Mouse (Mus musculus) midbrain, embryonic 13.5 days (tissue): Measurements from ENCODE around the gene Klrb1a. TPM values are rescaled to one million over a fixed set of nuclear protein-coding genes. Genes with fewer than 3 reads are reported as not detected.
"Not testable (repeated sequence)": the region's sequence is repeated elsewhere in the genome, so short reads cannot be mapped to it uniquely, and the experiment has no call there.

Experiments
- ATAC-seq: fragments of 200-750 bp; cut with Nextera tagmentation; 2 replicates; pipeline ENCODE4 v1.8.0; 2017; ENCODE audit warnings: mild to moderate bottlenecking, moderate TSS enrichment, moderate library complexity
- H3K27ac ChIP-seq: fragments of 300-500 bp; sonication (generic); 2 replicates; pipeline ENCODE4 v1.5.1; 2015; ENCODE audit warnings: inconsistent platforms, mild to moderate bottlenecking, moderate library complexity
- H3K27me3 ChIP-seq: fragments of 300-500 bp; sonication (generic); 2 replicates; pipeline ENCODE4 v1.6.1; 2015; ENCODE audit warnings: mild to moderate bottlenecking, inconsistent platforms
- H3K36me3 ChIP-seq: fragments of 300-500 bp; sonication (generic); 2 replicates; pipeline ENCODE4 v1.6.1; 2015; ENCODE audit warnings: mild to moderate bottlenecking, inconsistent platforms
- H3K4me1 ChIP-seq: fragments of 300-500 bp; sonication (generic); replicated peaks from 2 replicates; pipeline ENCODE4 v1.6.1; 2015; ENCODE audit warnings: inconsistent platforms
- H3K4me2 ChIP-seq: fragments of 300-500 bp; sonication (generic); replicated peaks from 2 replicates; pipeline ENCODE4 v1.6.1; 2015; ENCODE audit warnings: moderate library complexity, mild to moderate bottlenecking, inconsistent platforms
- H3K4me3 ChIP-seq: fragments of 300-500 bp; sonication (generic); replicated peaks from 2 replicates; pipeline ENCODE4 v1.5.1; 2015; ENCODE audit warnings: mild to moderate bottlenecking, inconsistent platforms
- H3K9ac ChIP-seq: fragments of 300-500 bp; sonication (generic); replicated peaks from 2 replicates; pipeline ENCODE4 v1.6.1; 2015; ENCODE audit warnings: mild to moderate bottlenecking, inconsistent platforms
- H3K9me3 ChIP-seq: fragments of 300-500 bp; sonication (generic); 2 replicates; pipeline ENCODE4 v1.6.1; 2016; ENCODE audit warnings: mild to moderate bottlenecking, inconsistent platforms
- WGBS: fragments of 180-500 bp; shearing (Covaris S2); methylation state at CpG from one replicate; pipeline ENCODE4 v1.1.7; 2015; 5-methylcytosine and 5-hydroxymethylcytosine counted together
- polyA plus RNA-seq: library from polyadenylated mRNA; unstranded; fragments of >200 nt; fragmentation: Nextera tagmentation; extraction: Ambion mirVana; gene quantifications from 2 replicates; pipeline ENCODE4 v1.2.1, GENCODE M21; 2015

The Klrb1a gene
- not detected in 2 replicates for polyA plus RNA-seq

DNA sequence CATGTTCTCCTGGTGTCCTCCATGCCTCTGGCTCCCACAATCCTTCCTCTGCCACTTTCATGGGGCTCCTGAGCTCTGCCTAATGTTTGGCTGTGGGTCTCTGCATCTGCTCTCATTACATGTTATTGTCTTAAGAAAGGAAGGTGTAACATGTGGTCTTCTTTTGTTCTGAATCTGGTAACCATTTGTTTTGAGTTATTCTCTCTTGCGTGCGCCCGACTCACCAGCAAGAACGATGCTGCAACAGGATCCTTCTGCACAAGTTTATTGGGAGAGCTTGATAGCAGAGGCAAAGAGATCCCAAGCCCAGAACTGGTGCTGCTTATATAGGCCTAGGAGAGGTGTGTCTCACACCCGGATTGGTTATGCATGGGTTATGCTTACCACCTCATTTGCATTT lies at the start of gene Klrb1a:
Klrb1a (minus strand) TSS at position 101 of the 400 bp plus-strand sequence.
- H3K36me3 ChIP-seq, H3K4me1 ChIP-seq, H3K4me2 ChIP-seq, H3K4me3 ChIP-seq, ATAC-seq, H3K27me3 ChIP-seq, H3K9me3 ChIP-seq, H3K27ac ChIP-seq, H3K9ac ChIP-seq: not testable (repeated sequence)
- WGBS: 97% methylated on average over 5 of the region's 5 CpGs

DNA sequence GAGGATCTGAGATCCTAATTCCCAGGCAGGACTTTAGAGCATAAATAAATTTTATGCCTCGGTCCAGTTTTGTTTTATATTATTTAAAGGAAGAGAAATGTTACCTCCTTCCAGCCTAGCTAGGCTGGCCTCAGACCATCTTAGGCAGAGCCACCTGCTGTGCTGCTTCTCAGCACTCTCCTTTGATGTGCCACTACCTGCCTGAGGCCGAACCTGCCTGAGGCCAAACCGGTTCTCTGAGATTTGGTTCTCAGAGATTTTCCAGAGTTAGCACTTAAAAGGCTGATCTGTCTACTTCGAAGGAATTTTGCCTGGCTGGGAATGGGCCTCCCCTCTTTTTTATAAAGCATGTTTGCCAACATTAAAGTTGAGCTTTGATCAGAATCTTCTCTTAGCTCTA lies 46.6 kb upstream of the Klrb1a start:
- Histone ChIP-seq H3K27me3 (no peaks in the 10 kb centered on the region), H3K4me3 (no peak overlapping the region), H3K27ac (no peak overlapping the region), H3K9ac (no peak overlapping the region), H3K9me3 (peaks cover 2% of the 10 kb centered on the region), H3K4me2 (no peak overlapping the region), H3K36me3 (no peaks in the 10 kb centered on the region), H3K4me1 (no peaks in the 10 kb centered on the region)
- no peak for ATAC-seq
- 67% methylated on average over 4 of the region's 4 CpGs for WGBS

DNA sequence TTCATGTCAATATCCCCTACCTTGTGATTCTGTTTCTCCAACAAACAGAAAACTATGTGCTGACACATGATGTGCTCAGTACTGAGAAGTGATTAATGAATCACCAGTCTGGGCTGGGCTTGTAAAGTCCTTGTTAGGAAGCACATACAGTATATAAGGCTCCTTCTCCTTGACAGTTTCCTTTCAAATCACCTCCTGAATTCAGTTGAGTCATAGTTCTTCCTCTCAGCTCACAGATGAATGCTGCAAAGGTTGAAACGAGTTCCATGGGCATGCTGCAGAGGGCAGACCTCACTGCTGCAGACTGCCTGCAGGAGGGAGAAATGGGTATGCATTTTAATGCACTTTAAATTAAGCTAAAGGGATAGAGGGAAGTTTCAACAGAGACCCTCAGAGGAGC lies 38.9 kb upstream of the Klrb1a start, which contains the start of gene Clec2h:
Clec2h (plus strand) TSS at position 180 of the 400 bp plus-strand sequence.
- no peak within 1 kb of the TSS for H3K27ac ChIP-seq

DNA sequence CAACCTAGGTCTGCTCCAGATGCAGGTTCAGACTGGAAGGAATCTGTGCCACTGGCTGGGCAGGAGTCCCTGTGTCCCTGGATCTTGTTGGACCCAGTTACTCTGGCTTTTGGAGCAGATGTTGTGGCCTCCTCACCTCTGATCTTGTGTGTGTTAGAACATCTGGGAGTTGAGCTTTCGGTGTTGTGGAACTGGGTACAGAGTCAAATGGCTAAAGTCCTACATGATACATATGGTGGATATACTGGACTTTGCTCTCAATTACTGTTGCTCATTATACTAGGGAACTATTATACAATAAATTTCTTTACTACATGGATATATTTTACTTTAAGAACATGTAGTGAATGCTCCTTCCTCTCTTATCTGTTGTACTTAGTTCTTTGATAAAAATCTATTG lies 37.9 kb upstream of the Klrb1a start:
- H3K9me3 ChIP-seq: no peaks in the 10 kb centered on the region
- no peak overlapping the region for H3K27ac ChIP-seq
- WGBS: 98% methylated on average over 1 of the region's 1 CpGs
- no peaks in the 10 kb centered on the region for H3K36me3 ChIP-seq
- no peaks in the 10 kb centered on the region for H3K4me1 ChIP-seq
- no peak for ATAC-seq
- no peak overlapping the region for H3K9ac ChIP-seq
- no peak overlapping the region for H3K4me3 ChIP-seq
- H3K27me3 ChIP-seq: no peaks in the 10 kb centered on the region
- H3K4me2 ChIP-seq: no peak overlapping the region

More for the DNA sequence above, 38.9 kb upstream of the Klrb1a start, which contains the start of gene Clec2h:
- no peaks in the 10 kb centered on the region for H3K9me3 ChIP-seq
- H3K27me3 ChIP-seq: no peaks in the 10 kb centered on the region
- H3K9ac ChIP-seq: no peak within 1 kb of the TSS
- no peak for ATAC-seq
- no peak within 1 kb of the TSS for H3K4me3 ChIP-seq
- H3K4me2 ChIP-seq: no peak within 1 kb of the TSS
- H3K36me3 ChIP-seq: no peaks in the 10 kb centered on the region
- 25% methylated on average over 1 of the region's 1 CpGs for WGBS
- no peaks in the 10 kb centered on the region for H3K4me1 ChIP-seq

DNA sequence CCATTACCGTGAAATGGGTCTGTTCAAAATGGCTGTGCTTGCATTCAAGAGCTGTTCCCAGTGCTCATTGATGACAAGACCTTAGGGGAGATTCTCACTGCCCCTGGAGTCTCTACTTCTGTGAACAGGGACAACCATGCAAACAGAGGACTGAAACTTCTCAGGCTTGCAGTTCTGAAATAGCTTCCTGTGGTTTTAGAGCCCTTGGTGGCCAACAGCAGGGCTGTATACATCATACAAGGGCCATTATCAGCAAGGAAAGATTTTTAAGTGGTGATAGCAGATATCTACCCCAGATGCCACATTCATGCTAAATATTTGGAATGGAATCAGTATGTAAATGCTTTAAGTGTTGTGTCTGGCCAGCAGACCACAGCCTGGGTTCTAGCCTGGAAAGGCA lies 29.6 kb upstream of the Klrb1a start:
- no peaks in the 10 kb centered on the region for H3K4me1 ChIP-seq
- no peaks in the 10 kb centered on the region for H3K36me3 ChIP-seq
- no peak for ATAC-seq
- 93% methylated on average over 1 of the region's 1 CpGs for WGBS
- no peaks in the 10 kb centered on the region for H3K27me3 ChIP-seq
- H3K9me3 ChIP-seq: no peaks in the 10 kb centered on the region
- H3K4me3 ChIP-seq: no peak overlapping the region
- no peak overlapping the region for H3K27ac ChIP-seq
- no peak overlapping the region for H3K9ac ChIP-seq
- H3K4me2 ChIP-seq: no peak overlapping the region

DNA sequence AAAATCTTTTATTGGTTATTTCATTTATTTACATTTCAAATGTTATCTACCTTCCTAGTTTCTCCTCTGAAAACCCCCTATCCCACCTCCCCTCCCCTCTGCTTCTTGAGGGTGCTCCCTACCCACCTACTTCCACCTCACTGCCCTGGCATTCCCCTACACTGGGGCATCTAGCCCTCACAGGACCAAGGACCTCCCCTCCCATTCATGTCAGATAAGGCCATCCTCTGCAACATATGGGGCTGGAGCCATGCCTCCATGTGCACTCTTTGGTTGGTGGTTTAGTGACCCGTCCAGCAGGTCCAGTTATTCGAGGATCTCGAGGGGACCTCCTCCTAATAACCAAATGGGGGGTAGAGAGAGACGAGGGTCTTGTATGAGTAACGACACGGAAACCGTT lies 27.5 kb upstream of the Klrb1a start:
- not testable (repeated sequence) for H3K4me3 ChIP-seq, H3K36me3 ChIP-seq, H3K27me3 ChIP-seq, H3K4me2 ChIP-seq, ATAC-seq, H3K27ac ChIP-seq, H3K9ac ChIP-seq, H3K4me1 ChIP-seq, H3K9me3 ChIP-seq
- whole genome bisulfite sequencing: 91% methylated on average over 4 of the region's 7 CpGs

DNA sequence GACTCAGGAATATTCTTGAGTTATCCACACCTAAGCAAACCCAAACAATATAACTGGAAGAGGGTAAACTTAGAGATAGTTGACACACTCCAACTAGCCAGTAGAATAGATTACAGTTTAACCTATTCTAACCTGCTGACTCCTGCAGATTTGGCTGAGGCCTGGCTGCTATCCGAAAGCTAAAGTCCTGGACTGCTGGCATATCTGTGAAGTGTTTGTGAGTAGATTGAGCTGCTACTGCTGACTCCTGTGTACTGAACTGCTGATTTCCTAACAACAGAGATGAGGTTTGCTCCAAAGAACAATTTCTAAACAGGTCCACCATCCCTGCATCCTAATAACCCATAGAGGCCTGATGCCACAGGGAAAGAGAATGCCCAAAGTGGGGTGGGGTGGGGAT lies 26.9 kb upstream of the Klrb1a start:
- H3K36me3 ChIP-seq: no peaks in the 10 kb centered on the region
- no peak overlapping the region for H3K27ac ChIP-seq
- H3K4me2 ChIP-seq: no peak overlapping the region
- WGBS: 84% methylated on average over 1 of the region's 1 CpGs
- ATAC-seq: no peak
- no peaks in the 10 kb centered on the region for H3K4me1 ChIP-seq
- H3K4me3 ChIP-seq: no peak overlapping the region
- H3K9ac ChIP-seq: no peak overlapping the region
- H3K27me3 ChIP-seq: no peaks in the 10 kb centered on the region
- H3K9me3 ChIP-seq: no peaks in the 10 kb centered on the region

DNA sequence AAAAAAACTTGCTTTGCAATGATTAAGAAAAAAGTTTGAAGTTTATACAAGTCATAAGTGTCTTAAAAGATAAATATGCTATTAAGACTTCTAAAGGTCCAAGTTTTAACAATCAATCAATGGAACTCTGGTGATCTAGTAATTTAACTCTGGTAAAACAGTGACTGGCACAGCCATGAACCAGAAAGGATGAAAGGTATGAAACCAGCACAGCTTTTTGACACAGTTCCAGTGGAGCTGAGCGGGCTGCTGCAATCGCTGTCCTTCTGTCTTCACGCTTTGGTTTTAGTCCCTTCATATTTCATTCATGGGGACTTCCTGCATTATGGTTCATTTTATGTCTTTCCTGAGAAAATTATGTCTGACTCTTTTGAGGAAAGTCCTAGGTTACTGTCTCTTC lies 26.3 kb upstream of the Klrb1a start:
- no peak for ATAC-seq
- WGBS: 92% methylated on average over 3 of the region's 3 CpGs
- Histone ChIP-seq H3K4me2 (no peak overlapping the region), H3K4me3 (no peak overlapping the region), H3K9me3 (no peaks in the 10 kb centered on the region), H3K36me3 (no peaks in the 10 kb centered on the region), H3K4me1 (no peaks in the 10 kb centered on the region), H3K27me3 (no peaks in the 10 kb centered on the region), H3K27ac (no peak overlapping the region), H3K9ac (no peak overlapping the region)

DNA sequence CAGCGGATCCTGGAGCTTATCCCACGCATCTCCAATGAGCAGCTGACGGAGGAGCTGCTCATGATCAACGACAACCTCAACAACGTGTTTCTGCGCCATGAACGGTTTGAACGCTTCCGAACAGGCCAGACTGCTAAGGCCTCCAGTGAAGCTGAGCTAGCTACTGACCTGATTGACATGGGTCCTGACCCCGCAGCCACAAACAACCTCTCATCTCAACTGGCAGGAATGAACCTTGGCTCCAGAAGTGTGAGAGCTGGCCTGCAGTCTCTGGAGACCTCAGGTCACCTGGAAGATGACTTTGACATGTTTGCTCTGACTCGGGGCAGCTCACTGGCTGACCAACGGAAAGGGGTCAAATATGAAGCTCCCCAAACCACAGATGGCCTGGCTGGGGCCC lies 22.4 kb upstream of the Klrb1a start:
- H3K36me3 ChIP-seq, H3K9me3 ChIP-seq, H3K4me1 ChIP-seq, H3K27me3 ChIP-seq, H3K27ac ChIP-seq, H3K4me3 ChIP-seq, H3K9ac ChIP-seq, H3K4me2 ChIP-seq, ATAC-seq: not testable (repeated sequence)
- 93% methylated on average over 12 of the region's 12 CpGs for WGBS

DNA sequence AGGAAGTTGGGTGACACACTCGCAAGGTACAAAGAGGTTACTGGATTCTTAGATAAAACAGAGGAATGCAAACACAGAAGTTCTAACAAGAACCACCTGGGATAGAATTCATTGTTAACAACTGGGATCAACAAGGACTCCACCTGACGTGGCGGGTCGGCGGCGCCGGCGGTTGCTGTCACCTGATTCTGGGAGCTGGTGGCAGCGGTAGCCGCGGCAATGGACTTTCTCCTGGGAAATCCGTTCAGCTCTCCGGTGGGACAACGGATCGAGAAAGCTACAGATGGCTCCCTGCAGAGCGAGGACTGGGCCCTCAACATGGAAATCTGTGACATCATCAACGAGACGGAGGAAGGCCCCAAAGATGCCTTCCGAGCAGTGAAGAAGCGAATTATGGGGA lies 21.4 kb upstream of the Klrb1a start:
- H3K36me3 ChIP-seq, ATAC-seq, H3K4me3 ChIP-seq, H3K4me2 ChIP-seq, H3K9me3 ChIP-seq, H3K27me3 ChIP-seq, H3K9ac ChIP-seq, H3K4me1 ChIP-seq, H3K27ac ChIP-seq: not testable (repeated sequence)
- WGBS: 97% methylated on average over 20 of the region's 20 CpGs

DNA sequence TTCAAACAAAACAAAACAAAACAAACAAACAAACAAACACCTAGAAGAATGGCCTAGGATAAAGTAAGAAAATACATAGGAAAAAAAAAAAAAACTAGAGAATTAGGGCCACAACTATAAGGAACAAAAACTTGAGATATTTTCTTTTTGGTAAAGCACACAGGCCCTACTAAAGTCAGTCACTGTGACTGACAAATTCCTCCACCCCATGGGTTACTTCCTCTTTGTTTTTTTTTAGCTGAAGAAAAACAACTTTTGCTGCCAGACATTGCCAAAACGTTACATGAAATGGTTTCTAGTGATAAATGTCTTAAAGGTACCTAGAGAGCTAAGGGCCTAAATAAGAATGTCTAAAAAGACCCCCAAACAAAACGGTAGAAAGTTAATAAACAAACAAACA lies 20.7 kb upstream of the Klrb1a start:
- Histone ChIP-seq H3K9me3 (no peaks in the 10 kb centered on the region), H3K4me2 (no peak overlapping the region), H3K9ac (no peak overlapping the region), H3K27ac (no peak overlapping the region), H3K27me3 (no peaks in the 10 kb centered on the region), H3K36me3 (no peaks in the 10 kb centered on the region), H3K4me1 (no peaks in the 10 kb centered on the region), H3K4me3 (no peak overlapping the region)
- ATAC-seq: no peak
- WGBS: 74% methylated on average over 2 of the region's 2 CpGs

DNA sequence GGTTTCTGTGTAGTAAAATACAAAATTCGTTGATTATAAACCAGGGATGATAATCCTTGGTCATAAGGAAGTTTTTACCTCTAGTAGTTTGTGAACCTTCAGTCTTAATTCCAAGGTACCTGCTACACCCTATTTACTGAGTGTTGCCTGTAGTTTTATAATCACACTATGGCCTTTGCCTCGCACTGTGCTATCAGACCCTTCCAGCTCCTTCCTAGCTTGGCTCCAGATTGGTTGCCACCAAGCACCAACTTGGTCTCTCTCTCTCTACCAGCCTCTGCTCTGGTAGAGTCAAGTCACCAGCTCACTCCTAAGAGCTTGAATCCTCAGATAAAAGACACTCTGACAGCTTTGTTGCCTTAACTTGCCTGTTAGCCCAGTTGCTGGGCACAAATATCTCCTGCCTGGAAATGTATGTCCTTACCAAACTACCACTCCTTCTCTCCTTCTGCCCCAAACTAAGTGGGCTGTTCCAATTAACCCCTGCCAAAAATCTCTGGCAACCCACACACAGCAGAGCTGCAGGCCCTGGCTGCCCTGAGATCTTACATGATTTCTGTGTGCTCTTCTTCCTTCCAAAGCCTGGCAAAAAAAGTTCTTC lies 17.9 kb upstream of the Klrb1a start:
- H3K9ac ChIP-seq: no peak overlapping the region
- no peak overlapping the region for H3K4me2 ChIP-seq
- no peak overlapping the region for H3K27ac ChIP-seq
- no peak overlapping the region for H3K4me3 ChIP-seq
- H3K4me1 ChIP-seq: no peaks in the 10 kb centered on the region
- WGBS: 81% methylated on average over 2 of the region's 2 CpGs
- no peaks in the 10 kb centered on the region for H3K36me3 ChIP-seq
- H3K9me3 ChIP-seq: no peaks in the 10 kb centered on the region
- no peaks in the 10 kb centered on the region for H3K27me3 ChIP-seq
- ATAC-seq: no peak

DNA sequence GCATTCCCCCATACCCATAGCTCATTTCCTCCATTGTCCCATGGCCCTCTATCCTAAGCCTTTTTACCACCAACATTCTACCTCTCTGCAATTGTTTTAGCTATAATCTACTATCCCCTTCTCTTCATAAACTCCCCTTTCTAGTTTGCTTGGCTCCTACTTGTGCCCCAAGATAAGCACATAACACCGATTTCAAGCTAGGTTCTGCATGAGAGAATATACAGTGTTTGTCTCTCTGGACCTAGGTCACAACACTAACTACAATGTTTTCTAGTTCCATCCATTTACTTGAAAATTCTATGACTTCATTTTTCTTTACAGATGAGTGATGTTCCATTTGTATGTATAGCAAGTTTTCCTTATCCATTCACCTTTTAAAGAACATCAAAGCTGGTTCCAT lies 17.3 kb upstream of the Klrb1a start:
- Histone ChIP-seq H3K27me3 (no peaks in the 10 kb centered on the region), H3K4me1 (no peaks in the 10 kb centered on the region), H3K4me3 (no peak overlapping the region), H3K27ac (no peak overlapping the region), H3K9ac (no peak overlapping the region), H3K36me3 (no peaks in the 10 kb centered on the region), H3K9me3 (no peaks in the 10 kb centered on the region), H3K4me2 (no peak overlapping the region)
- WGBS: 93% methylated on average over 1 of the region's 1 CpGs
- no peak for ATAC-seq
